Comparison of ENCODE assay signal across 9 mouse cellular contexts in the genomic region with DNA sequence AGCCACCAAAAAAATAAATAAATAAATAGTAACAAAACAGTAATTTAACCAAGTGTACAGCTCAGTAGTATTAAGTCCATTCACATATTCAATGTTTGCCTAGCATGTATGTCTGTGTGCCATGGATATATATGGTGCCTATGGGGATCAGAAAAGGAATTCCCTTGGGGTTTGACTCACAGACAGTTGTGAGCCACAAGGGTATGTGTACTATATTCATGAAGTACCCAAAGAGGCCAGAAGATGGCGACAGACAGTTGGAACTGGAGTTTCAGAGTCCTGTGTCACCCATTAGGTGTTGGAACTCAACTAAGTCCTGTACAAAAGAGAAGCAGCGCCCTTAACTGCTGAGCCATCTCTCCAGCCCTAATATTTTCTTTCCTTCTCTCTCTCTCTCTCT. TPM values are rescaled to one million over a fixed set of nuclear protein-coding genes. Genes with fewer than 3 reads are reported as not detected.
DNase-seq lines count a peak whose midpoint lies in the region; ATAC-seq and TF ChIP-seq lines count a peak whose summit lies in the region.
"Had no signal": no experiment of that assay in that cellular context is flagged by ENCODE, and none has a peak within 500 bp of the region (broad histone marks: within the 10 kb centered on the region; RNA-seq: fewer than 3 reads in every experiment).

No protein-coding gene starts in this region.

- TF ChIP-seq CTCF in bone marrow, adult 2 months (IDR thresholded peaks at IDR 0.05; ENCODE audit: control insufficient read depth, insufficient read depth, low read length), result peak; percentile 37; the same call in 1 of the 2 replicates

- no peak overlapping the region for H3K4me2 ChIP-seq in forebrain, embryonic 11.5 days (ENCODE audit: low read depth, low read length, severe bottlenecking)
- H3K4me2 ChIP-seq in hindbrain, embryonic 13.5 days, result no peak overlapping the region
- H3K4me2 ChIP-seq: limb, embryonic 15.5 days had no signal

- H3K4me3 ChIP-seq in heart, embryonic 10.5 days, result no peak overlapping the region
- no peak overlapping the region for H3K4me3 ChIP-seq in bone marrow, adult 2 months (replicated peaks; ENCODE audit: control insufficient read depth, low read depth, low read length)
- no peak overlapping the region for H3K4me3 ChIP-seq in forebrain, embryonic 11.5 days (ENCODE audit: low read depth, low read length)
- H3K4me3 ChIP-seq in hindbrain, embryonic 13.5 days, result no peak overlapping the region
- H3K4me3 ChIP-seq: limb, embryonic 15.5 days had no signal

- peak; percentile 96 for DNase-seq in heart, adult 11 months
- no peak for DNase-seq in heart, embryonic 10.5 days (ENCODE audit: low spot score)
- DNase-seq in forebrain, embryonic 11.5 days (ENCODE audit: low spot score), result peak; percentile 70
- DNase-seq in layer of hippocampus, postnatal 14 days (ENCODE audit: low spot score in 2 of 2), result peak; percentile 46 to 88
- DNase-seq in spleen, postnatal 10 days (ENCODE audit: low spot score in 2 of 2), result peak; percentile 73 to 83

- no peaks in the 10 kb centered on the region for H3K27me3 ChIP-seq in heart, embryonic 10.5 days (ENCODE audit: insufficient read depth, poor library complexity, severe bottlenecking)
- H3K27me3 ChIP-seq in forebrain, embryonic 11.5 days (ENCODE audit: control insufficient read depth, insufficient read depth, low read length), result no peaks in the 10 kb centered on the region
- H3K27me3 ChIP-seq in hindbrain, embryonic 13.5 days, result no peaks in the 10 kb centered on the region
- H3K27me3 ChIP-seq: limb, embryonic 15.5 days had no signal

- peaks cover 43% of the 10 kb centered on the region for H3K36me3 ChIP-seq in heart, embryonic 10.5 days
- H3K36me3 ChIP-seq in forebrain, embryonic 11.5 days (ENCODE audit: control insufficient read depth, insufficient read depth, low read length), result peaks cover 3% of the 10 kb centered on the region
- H3K36me3 ChIP-seq in hindbrain, embryonic 13.5 days, result peaks cover 29% of the 10 kb centered on the region

- no peaks in the 10 kb centered on the region for H3K9me3 ChIP-seq in heart, embryonic 10.5 days
- no peaks in the 10 kb centered on the region for H3K9me3 ChIP-seq in forebrain, embryonic 11.5 days (ENCODE audit: control insufficient read depth, low read length)
- no peaks in the 10 kb centered on the region for H3K9me3 ChIP-seq in hindbrain, embryonic 13.5 days
- H3K9me3 ChIP-seq: limb, embryonic 15.5 days had no signal

- TF ChIP-seq POLR2A in bone marrow, adult 2 months (IDR thresholded peaks at IDR 0.05; ENCODE audit: borderline replicate concordance, control insufficient read depth, low read depth, low read length), result no peak

- H3K9ac ChIP-seq in forebrain, embryonic 11.5 days (ENCODE audit: low read length), result no peak overlapping the region
- no peak overlapping the region for H3K9ac ChIP-seq in hindbrain, embryonic 13.5 days
- H3K9ac ChIP-seq: limb, embryonic 15.5 days had no signal

- peak; percentile 53; the same call in 1 of the 2 replicates for ATAC-seq in forebrain, embryonic 11.5 days (replicated peaks; ENCODE audit: low FRiP score)
- peak; percentile 36; the same call in 1 of the 2 replicates for ATAC-seq in hindbrain, embryonic 13.5 days (ENCODE audit: low FRiP score)
- ATAC-seq in megakaryocyte, adult 5-6 weeks (ENCODE audit: poor library complexity, severe bottlenecking), result peak; percentile 98

- 65% methylated on average over 2 of the region's 2 CpGs for WGBS in heart, embryonic 10.5 days
- 32% methylated on average over 2 of the region's 2 CpGs for WGBS in bone marrow, adult 2 months
- WGBS in forebrain, embryonic 11.5 days, result 29% methylated on average over 2 of the region's 2 CpGs
- 49% methylated on average over 2 of the region's 2 CpGs for WGBS in hindbrain, embryonic 13.5 days

- H3K4me1 ChIP-seq in heart, embryonic 10.5 days, result peaks cover 9% of the 10 kb centered on the region; the same call in 1 of the 2 replicates
- H3K4me1 ChIP-seq in bone marrow, adult 2 months (ENCODE audit: control insufficient read depth, insufficient read depth, low read length), result no peaks in the 10 kb centered on the region
- H3K4me1 ChIP-seq in forebrain, embryonic 11.5 days (replicated peaks; ENCODE audit: control insufficient read depth, insufficient read depth, low read length), result no peaks in the 10 kb centered on the region
- H3K4me1 ChIP-seq in hindbrain, embryonic 13.5 days (replicated peaks), result no peaks in the 10 kb centered on the region
- H3K4me1 ChIP-seq: limb, embryonic 15.5 days had no signal

- no peak overlapping the region for H3K27ac ChIP-seq in heart, embryonic 10.5 days
- H3K27ac ChIP-seq in bone marrow, adult 2 months (ENCODE audit: control insufficient read depth, insufficient read depth, low read depth, low read length, poor library complexity), result no peak overlapping the region
- H3K27ac ChIP-seq in forebrain, embryonic 11.5 days (ENCODE audit: low read depth, low read length), result no peak overlapping the region
- no peak overlapping the region for H3K27ac ChIP-seq in hindbrain, embryonic 13.5 days
- H3K27ac ChIP-seq: limb, embryonic 15.5 days had no signal

RNA-seq across cellular contexts. Expression of a gene that starts 6.1 kb away (rescaled TPM):
- 40.4 and 55.1 TPM in 2 replicates for polyA plus RNA-seq in heart, embryonic 10.5 days (2016; fragmentation: Nextera tagmentation; extraction: Ambion mirVana)
- 49.5 and 55.4 TPM in 2 replicates for polyA plus RNA-seq in bone marrow, adult 2 months (2011; ENCODE audit: insufficient read depth, insufficient read length, low replicate concordance, missing spikeins)
- 69.7 and 75.5 TPM in 2 replicates for polyA plus RNA-seq in forebrain, embryonic 11.5 days (2014; fragmentation: Nextera tagmentation; extraction: Ambion mirVana)
- 36.6 and 39.7 TPM in 2 replicates for polyA plus RNA-seq in hindbrain, embryonic 13.5 days (2015; fragmentation: Nextera tagmentation; extraction: Ambion mirVana)
- 10 to 100 TPM; 28.8 to 30.7 TPM for total RNA-seq in layer of hippocampus, postnatal 14 days (2021)
- total RNA-seq in megakaryocyte, adult 5-6 weeks (2015), result 27.3 and 29.1 TPM in 2 replicates
- 15.7 and 25.9 TPM in 2 replicates for total RNA-seq in megakaryocyte, adult 5-6 weeks (2017)

RNA-seq across cellular contexts. Expression of a gene that starts 9.5 kb away (rescaled TPM):
- polyA plus RNA-seq in heart, embryonic 10.5 days (2016; fragmentation: Nextera tagmentation; extraction: Ambion mirVana), result 380 and 402 TPM in 2 replicates
- polyA plus RNA-seq in bone marrow, adult 2 months (2011; ENCODE audit: insufficient read depth, insufficient read length, low replicate concordance, missing spikeins), result 80.5 and 81.0 TPM in 2 replicates
- polyA plus RNA-seq in forebrain, embryonic 11.5 days (2014; fragmentation: Nextera tagmentation; extraction: Ambion mirVana), result 317 and 322 TPM in 2 replicates
- polyA plus RNA-seq in hindbrain, embryonic 13.5 days (2015; fragmentation: Nextera tagmentation; extraction: Ambion mirVana), result 331 and 342 TPM in 2 replicates
- 100 to 1,000 TPM; 134 to 162 TPM for total RNA-seq in layer of hippocampus, postnatal 14 days (2021)
- total RNA-seq in megakaryocyte, adult 5-6 weeks (2015), result 143 and 165 TPM in 2 replicates
- 333 and 410 TPM in 2 replicates for total RNA-seq in megakaryocyte, adult 5-6 weeks (2017)

RNA-seq across cellular contexts. Expression of a gene that starts 20.3 kb away (rescaled TPM):
- 6.0 and 10.7 TPM in 2 replicates for polyA plus RNA-seq in heart, embryonic 10.5 days (2016; fragmentation: Nextera tagmentation; extraction: Ambion mirVana)
- 2.5 and 8.7 TPM in 2 replicates for polyA plus RNA-seq in bone marrow, adult 2 months (2011; ENCODE audit: insufficient read depth, insufficient read length, low replicate concordance, missing spikeins)
- 5.8 and 7.7 TPM in 2 replicates for polyA plus RNA-seq in forebrain, embryonic 11.5 days (2014; fragmentation: Nextera tagmentation; extraction: Ambion mirVana)
- polyA plus RNA-seq in hindbrain, embryonic 13.5 days (2015; fragmentation: Nextera tagmentation; extraction: Ambion mirVana), result 3.1 and 4.3 TPM in 2 replicates
- 10 to 100 TPM; 10.1 to 10.9 TPM for total RNA-seq in layer of hippocampus, postnatal 14 days (2021)
- total RNA-seq in megakaryocyte, adult 5-6 weeks (2015), result 1.0 and 1.2 TPM in 2 replicates
- 0.85 and 1.6 TPM in 2 replicates for total RNA-seq in megakaryocyte, adult 5-6 weeks (2017)

RNA-seq across cellular contexts. Expression of a gene that starts 30.0 kb away (rescaled TPM):
- 18.5 and 26.4 TPM in 2 replicates for polyA plus RNA-seq in heart, embryonic 10.5 days (2016; fragmentation: Nextera tagmentation; extraction: Ambion mirVana)
- 4.6 and 18.9 TPM in 2 replicates for polyA plus RNA-seq in bone marrow, adult 2 months (2011; ENCODE audit: insufficient read depth, insufficient read length, low replicate concordance, missing spikeins)
- 7.5 and 10.3 TPM in 2 replicates for polyA plus RNA-seq in forebrain, embryonic 11.5 days (2014; fragmentation: Nextera tagmentation; extraction: Ambion mirVana)
- 19.4 and 21.2 TPM in 2 replicates for polyA plus RNA-seq in hindbrain, embryonic 13.5 days (2015; fragmentation: Nextera tagmentation; extraction: Ambion mirVana)
- 1 to 10 TPM; 6.4 to 9.6 TPM for total RNA-seq in layer of hippocampus, postnatal 14 days (2021)
- 88.2 and 97.9 TPM in 2 replicates for total RNA-seq in megakaryocyte, adult 5-6 weeks (2015)
- 114 and 117 TPM in 2 replicates for total RNA-seq in megakaryocyte, adult 5-6 weeks (2017)

RNA-seq across cellular contexts. Expression of a gene that starts 32.0 kb away (rescaled TPM):
- 30.4 and 39.4 TPM in 2 replicates for polyA plus RNA-seq in heart, embryonic 10.5 days (2016; fragmentation: Nextera tagmentation; extraction: Ambion mirVana)
- polyA plus RNA-seq in bone marrow, adult 2 months (2011; ENCODE audit: insufficient read depth, insufficient read length, low replicate concordance, missing spikeins), result 20.4 and 38.4 TPM in 2 replicates
- polyA plus RNA-seq in forebrain, embryonic 11.5 days (2014; fragmentation: Nextera tagmentation; extraction: Ambion mirVana), result 29.7 and 33.3 TPM in 2 replicates
- polyA plus RNA-seq in hindbrain, embryonic 13.5 days (2015; fragmentation: Nextera tagmentation; extraction: Ambion mirVana), result 32.4 and 40.8 TPM in 2 replicates
- 10 to 100 TPM; 76.1 to 83.5 TPM for total RNA-seq in layer of hippocampus, postnatal 14 days (2021)
- total RNA-seq in megakaryocyte, adult 5-6 weeks (2015), result 28.3 and 31.4 TPM in 2 replicates
- 38.9 and 39.2 TPM in 2 replicates for total RNA-seq in megakaryocyte, adult 5-6 weeks (2017)

Comparison
In these comparisons a context has a peak if more than half of its experiments do, and no peak if none do; other contexts are left out.
1. ATAC-seq: peak in every context shown above with its lines; median percentile 98 in megakaryocyte, adult 5-6 weeks; 53 in forebrain, embryonic 11.5 days; 36 in hindbrain, embryonic 13.5 days.